Mouse (Mus musculus) heart, embryonic 16.5 days (tissue): ENCODE data around the gene Trim39. TPM values are rescaled to one million over a fixed set of nuclear protein-coding genes. Genes with fewer than 3 reads are reported as not detected.

Experiments
- ATAC-seq: fragments of 200-750 bp; cut with Nextera tagmentation; replicated peaks from 2 replicates; pipeline ENCODE4 v1.8.0; 2017; ENCODE audit warnings: moderate number of reproducible peaks; ENCODE audit not compliant: insufficient read depth, low FRiP score; ENCODE audit errors: extremely low read depth
- H3K27ac ChIP-seq: fragments of 300-500 bp; sonication (generic); 2 replicates; pipeline ENCODE4 v1.5.1; 2014; ENCODE audit warnings: mild to moderate bottlenecking, low read length, control low read depth, moderate library complexity
- H3K27me3 ChIP-seq: fragments of 300-500 bp; sonication (generic); 2 replicates; pipeline ENCODE4 v1.6.1; 2014; ENCODE audit warnings: low read length, mixed read lengths; ENCODE audit not compliant: control insufficient read depth, insufficient read depth
- H3K36me3 ChIP-seq: fragments of 300-500 bp; sonication (generic); 2 replicates; pipeline ENCODE4 v1.6.1; 2014; ENCODE audit not compliant: control insufficient read depth, insufficient read depth
- H3K4me1 ChIP-seq: fragments of 300-500 bp; sonication (generic); 2 replicates; pipeline ENCODE4 v1.6.1; 2014; ENCODE audit warnings: low read length, mixed read lengths; ENCODE audit not compliant: control insufficient read depth, insufficient read depth
- H3K4me2 ChIP-seq: fragments of 300-500 bp; sonication (generic); 2 replicates; pipeline ENCODE4 v1.6.1; 2014; ENCODE audit warnings: low read depth, mild to moderate bottlenecking, control low read depth, low read length
- H3K4me3 ChIP-seq: fragments of 300-500 bp; sonication (generic); 2 replicates; pipeline ENCODE4 v1.5.1; 2014; ENCODE audit warnings: mild to moderate bottlenecking, control low read depth, low read length
- H3K9ac ChIP-seq: fragments of 300-500 bp; sonication (generic); 2 replicates; pipeline ENCODE4 v1.6.1; 2014; ENCODE audit warnings: low read length, control low read depth
- H3K9me3 ChIP-seq: fragments of 300-500 bp; sonication (generic); replicated peaks from 2 replicates; pipeline ENCODE4 v1.6.1; 2016; ENCODE audit warnings: low read length; ENCODE audit not compliant: control insufficient read depth
- WGBS: fragments of 180-500 bp; shearing (Covaris S2); extraction: QIAGEN DNeasy Blood & Tissue Kit; methylation state at CpG from one replicate; pipeline ENCODE4 v1.1.7; 2014; 5-methylcytosine and 5-hydroxymethylcytosine counted together
- polyA plus RNA-seq: library from polyadenylated mRNA; unstranded; fragments of >200 nt; fragmentation: Nextera tagmentation; extraction: Ambion mirVana; gene quantifications from 2 replicates; pipeline ENCODE4 v1.2.1, GENCODE M21; 2015

Gene Trim39
- polyA plus RNA-seq, 1 experiment from 2014 or later: 10.7 TPM

DNA sequence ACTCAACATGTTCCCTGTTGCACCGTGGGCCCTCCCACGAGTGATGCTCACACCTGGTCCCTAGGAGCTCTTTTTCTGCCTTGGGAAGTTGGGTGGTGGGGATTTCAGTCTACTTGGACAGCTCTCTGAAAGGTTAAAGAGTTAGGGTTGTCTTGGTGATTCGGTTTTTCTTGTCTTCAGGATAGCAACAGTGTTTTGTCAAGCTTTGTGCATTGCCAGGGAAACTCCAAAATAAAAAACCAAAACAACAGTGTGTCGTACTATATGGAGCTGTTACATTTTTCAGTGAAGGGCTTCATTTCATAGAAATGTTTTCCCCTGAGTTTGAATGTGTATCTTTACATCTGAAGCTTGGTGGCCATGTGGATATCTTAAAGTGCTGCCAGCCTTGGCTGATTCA lies 2.7 kb upstream of the Trim39 start:
- H3K4me2 ChIP-seq: no peak overlapping the region
- ATAC-seq: no peak
- H3K36me3 ChIP-seq: peaks cover 11% of the 10 kb centered on the region; the same call in 1 of the 2 replicates
- no peaks in the 10 kb centered on the region for H3K27me3 ChIP-seq
- WGBS: 84% methylated on average over 4 of the region's 4 CpGs
- H3K4me1 ChIP-seq: peaks cover 21% of the 10 kb centered on the region
- H3K9ac ChIP-seq: no peak overlapping the region
- no peaks in the 10 kb centered on the region for H3K9me3 ChIP-seq
- H3K4me3 ChIP-seq: no peak overlapping the region
- H3K27ac ChIP-seq: no peak overlapping the region

DNA sequence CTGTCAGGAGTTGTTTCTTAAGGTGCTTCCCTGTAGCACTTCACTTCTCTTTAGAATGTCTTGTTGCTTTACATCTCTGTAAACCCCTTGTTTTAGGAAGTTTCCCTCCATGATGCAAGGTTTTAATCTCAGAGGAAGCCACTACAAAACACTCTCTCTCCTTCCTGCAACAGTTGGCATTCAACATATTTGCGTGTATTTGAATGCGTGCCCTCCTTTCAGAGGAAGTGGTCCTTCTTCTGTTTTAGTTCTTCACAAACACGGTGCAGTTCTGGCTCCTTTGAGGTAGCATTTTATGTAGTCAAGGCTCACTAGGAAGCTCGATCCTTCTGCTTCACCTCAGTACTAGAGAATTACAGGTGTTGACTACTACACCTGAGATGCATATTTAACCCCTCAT lies 1.7 kb upstream of the Trim39 start:
- Histone ChIP-seq H3K4me2 (no peak overlapping the region), H3K27ac (no peak overlapping the region)
- WGBS: 86% methylated on average over 4 of the region's 4 CpGs

DNA sequence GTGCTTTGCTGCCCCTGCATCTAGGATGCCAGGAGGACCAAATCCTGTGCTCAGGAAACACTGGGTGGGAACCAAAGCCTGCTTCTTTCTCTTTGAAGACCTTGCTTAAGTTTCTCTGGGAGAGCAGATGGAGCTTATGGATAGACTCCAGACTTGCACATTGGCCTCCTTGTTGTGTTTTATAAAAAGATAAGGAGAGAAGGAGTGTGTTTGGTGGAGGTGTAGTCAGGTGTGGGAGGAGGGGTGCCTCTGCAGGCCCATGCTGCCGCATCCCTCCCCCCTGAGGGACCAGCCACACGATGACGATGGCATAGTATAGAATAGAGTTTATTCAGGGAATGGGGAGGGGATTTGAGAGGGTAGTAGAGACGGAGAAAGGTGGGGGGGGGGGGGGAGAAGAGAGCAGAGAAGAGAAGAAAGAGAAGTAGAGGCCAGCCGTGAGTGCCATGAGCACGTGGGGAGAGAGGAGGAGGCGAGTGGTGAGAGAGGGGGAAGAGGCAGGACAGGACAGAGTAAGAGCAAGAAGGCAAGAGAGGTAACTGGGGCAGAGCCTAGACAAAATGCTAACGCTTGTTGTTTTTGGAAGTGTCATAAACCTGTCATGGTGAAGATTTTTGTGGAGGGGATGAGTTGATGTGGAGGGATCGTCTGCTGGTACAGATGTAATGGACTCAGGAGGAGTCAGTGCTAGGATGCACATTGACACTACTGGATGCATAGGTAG lies 758 bp upstream of the Trim39 start:
- H3K27ac ChIP-seq: no peak overlapping the region
- H3K27me3 ChIP-seq: no peaks in the 10 kb centered on the region
- 73% methylated on average over 9 of the region's 9 CpGs for WGBS
- H3K9me3 ChIP-seq: no peaks in the 10 kb centered on the region
- peak overlapping the region; percentile 88 for H3K4me3 ChIP-seq
- peak overlapping the region; percentile 97 for H3K9ac ChIP-seq
- peaks cover 21% of the 10 kb centered on the region for H3K4me1 ChIP-seq
- no peak for ATAC-seq
- peaks cover 12% of the 10 kb centered on the region for H3K36me3 ChIP-seq
- peak overlapping the region; percentile 90 for H3K4me2 ChIP-seq

More for the DNA sequence above, 1.7 kb upstream of the Trim39 start:
- no peaks in the 10 kb centered on the region for H3K27me3 ChIP-seq
- H3K9me3 ChIP-seq: no peaks in the 10 kb centered on the region
- H3K36me3 ChIP-seq: peaks cover 11% of the 10 kb centered on the region; the same call in 1 of the 2 replicates
- no peak overlapping the region for H3K4me3 ChIP-seq
- no peak for ATAC-seq
- no peak overlapping the region for H3K9ac ChIP-seq
- peaks cover 21% of the 10 kb centered on the region for H3K4me1 ChIP-seq

DNA sequence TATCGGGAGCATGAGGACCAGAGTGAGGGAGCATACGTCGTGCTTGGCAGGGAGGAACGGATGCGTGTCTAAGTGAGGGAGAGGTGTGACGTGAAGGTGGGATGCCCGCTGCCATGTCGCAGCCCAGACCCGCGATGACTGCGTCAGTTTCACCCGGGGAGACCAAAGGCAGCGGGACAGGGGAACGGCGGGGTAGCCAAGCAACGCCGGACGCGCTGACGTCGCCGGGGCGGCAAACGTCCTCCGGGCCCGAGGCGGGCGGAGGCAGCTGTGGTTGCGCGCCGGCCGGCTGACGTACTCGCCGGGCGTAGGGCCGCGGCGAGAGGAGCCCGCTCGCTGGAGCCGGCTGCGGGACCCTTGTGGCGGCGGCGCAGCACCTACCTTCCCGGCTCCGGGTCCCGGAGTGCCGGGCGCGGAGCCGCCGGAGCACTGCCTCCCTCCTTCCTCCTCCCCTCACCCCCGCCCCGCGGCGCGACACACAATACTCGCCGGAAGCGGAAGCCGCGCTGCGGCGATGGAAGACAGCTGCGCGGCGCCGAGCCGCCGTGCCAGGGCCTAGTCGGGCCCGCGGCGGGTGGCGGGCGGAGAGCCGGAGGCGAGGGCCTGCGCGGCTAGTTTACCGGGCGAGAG lies 976 bp downstream of the Trim39 start:
- H3K4me1 ChIP-seq: peaks cover 21% of the 10 kb centered on the region
- H3K4me2 ChIP-seq: peak overlapping the region; percentile 90
- WGBS: under 1% methylated on average over 84 of the region's 84 CpGs
- peak overlapping the region; percentile 97 for H3K9ac ChIP-seq
- H3K9me3 ChIP-seq: no peaks in the 10 kb centered on the region
- ATAC-seq: peak; percentile 89
- peak overlapping the region; percentile 86 for H3K27ac ChIP-seq
- peaks cover 18% of the 10 kb centered on the region for H3K36me3 ChIP-seq
- H3K27me3 ChIP-seq: no peaks in the 10 kb centered on the region
- peak overlapping the region; percentile 88 for H3K4me3 ChIP-seq

DNA sequence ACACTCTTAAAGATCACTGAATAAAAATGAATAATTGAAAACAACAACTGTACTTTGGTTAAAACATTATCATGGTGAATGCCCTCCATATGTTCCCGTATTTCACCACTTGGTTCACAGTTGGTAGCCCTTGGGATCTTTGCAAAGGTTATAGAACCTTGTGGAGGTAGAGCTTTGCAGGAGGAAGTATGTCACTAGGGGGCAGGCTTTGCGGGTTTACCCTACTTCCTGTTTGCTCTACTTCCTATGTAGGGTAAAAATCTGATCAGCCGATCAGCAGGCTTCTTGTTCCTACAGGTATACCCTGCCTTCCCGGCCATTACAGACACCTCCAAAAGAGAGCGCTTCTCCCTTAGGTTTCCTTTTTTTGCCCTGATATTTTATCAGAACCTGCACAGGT lies 6.2 kb downstream of the Trim39 start:
- no peak overlapping the region for H3K4me3 ChIP-seq
- no peak overlapping the region for H3K27ac ChIP-seq
- H3K9ac ChIP-seq: no peak overlapping the region
- no peak for ATAC-seq
- H3K27me3 ChIP-seq: no peaks in the 10 kb centered on the region
- H3K4me1 ChIP-seq: peaks cover 5% of the 10 kb centered on the region; the same call in 1 of the 2 replicates
- no peaks in the 10 kb centered on the region for H3K9me3 ChIP-seq
- H3K4me2 ChIP-seq: no peak overlapping the region
- H3K36me3 ChIP-seq: peaks cover 53% of the 10 kb centered on the region
- 74% methylated on average over 5 of the region's 5 CpGs for WGBS

DNA sequence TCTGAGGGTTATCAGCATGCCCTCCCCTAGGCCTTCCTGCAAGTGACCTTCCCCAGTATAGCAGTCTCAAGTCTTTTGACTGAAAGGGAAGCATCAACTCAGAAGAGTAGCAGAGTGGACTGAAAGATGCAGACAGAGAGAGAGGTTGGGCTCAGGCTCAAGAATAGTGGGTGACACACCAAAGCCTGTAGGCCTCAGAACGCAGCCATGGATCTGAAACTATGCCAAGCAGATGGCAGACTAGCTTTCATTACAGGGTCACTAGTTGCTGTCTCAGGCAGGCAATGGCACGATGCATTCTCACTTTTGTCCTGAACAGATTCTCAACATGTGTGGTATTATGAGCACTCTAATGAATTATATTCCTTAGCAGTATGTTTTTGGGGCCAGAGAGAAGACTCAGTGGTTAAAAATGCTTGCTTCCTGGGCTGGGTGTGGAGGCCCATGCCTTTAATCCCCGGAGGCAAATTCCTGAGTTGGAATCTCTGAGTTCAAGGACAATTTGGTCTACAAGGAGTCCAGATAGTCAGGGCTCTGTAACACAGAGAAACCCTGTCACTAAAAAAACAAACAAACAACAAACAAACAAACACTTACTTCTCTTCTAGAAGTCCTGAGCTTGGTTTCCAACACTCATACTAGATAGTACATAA lies 7.6 kb downstream of the Trim39 start:
- Histone ChIP-seq H3K9me3 (no peaks in the 10 kb centered on the region), H3K27me3 (no peaks in the 10 kb centered on the region), H3K4me2 (no peak overlapping the region), H3K36me3 (peaks cover 68% of the 10 kb centered on the region), H3K4me3 (no peak overlapping the region), H3K9ac (no peak overlapping the region), H3K4me1 (no peaks in the 10 kb centered on the region), H3K27ac (no peak overlapping the region)
- WGBS: 88% methylated on average over 3 of the region's 3 CpGs
- ATAC-seq: no peak

DNA sequence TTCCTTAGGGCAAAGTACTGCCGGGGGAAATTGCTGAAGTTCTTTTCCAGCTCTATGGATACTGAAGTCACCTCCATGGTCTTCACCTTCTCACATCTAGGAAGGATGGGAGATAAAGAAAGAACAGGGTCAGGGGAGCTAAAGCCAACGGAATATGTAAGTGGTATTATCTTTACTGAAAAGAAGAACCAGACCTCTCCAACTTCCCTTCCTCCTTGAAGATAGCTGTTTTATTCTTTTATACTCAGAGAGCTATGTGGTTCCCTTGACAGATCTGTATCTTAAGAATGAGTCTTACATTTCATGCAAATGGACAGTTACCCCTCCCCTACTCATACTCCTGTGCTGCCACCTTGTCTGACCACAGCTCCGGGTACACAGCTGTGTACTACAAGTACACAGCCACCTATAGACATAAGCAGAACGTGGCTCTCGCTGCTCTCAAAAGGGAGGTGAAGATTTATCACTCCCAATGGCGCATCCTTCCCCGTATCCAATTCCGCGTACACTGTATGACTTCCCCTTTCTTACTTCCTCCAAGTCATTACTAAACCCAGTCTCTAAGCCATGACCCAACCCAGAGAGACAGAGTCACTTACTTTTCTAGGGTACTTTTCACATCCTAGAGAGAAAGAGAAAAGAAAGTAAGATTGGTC lies 10.4 kb downstream of the Trim39 start:
- Histone ChIP-seq H3K9ac (no peak overlapping the region), H3K4me3 (no peak overlapping the region), H3K4me2 (no peak overlapping the region), H3K4me1 (0 out of 2 replicates have a peak, but pooled peaks cover 2% of the 10 kb centered on the region), H3K27ac (no peak overlapping the region), H3K36me3 (peaks cover 58% of the 10 kb centered on the region), H3K27me3 (no peaks in the 10 kb centered on the region), H3K9me3 (no peaks in the 10 kb centered on the region)
- no peak for ATAC-seq
- WGBS: 86% methylated on average over 9 of the region's 9 CpGs

DNA sequence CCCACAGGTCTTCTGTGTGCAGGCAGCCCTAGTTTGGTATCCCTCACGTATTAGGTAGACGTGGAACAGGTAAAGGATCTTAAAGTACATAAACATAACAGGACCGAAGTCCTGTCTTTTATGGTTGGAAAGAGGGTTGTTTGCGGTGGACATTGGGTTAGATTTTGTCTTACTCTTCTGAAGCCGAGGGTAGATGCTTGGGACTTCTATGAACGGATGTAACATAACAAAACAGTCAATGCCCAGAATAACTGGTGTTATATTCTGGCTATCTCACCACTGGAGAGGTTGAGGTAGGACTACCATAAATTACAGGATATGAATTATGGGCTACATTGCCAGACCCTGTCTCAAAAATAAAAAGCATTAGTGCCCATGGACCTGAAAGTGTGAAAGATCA lies 14.1 kb downstream of the Trim39 start, which contains the start of gene Rpp21:
Rpp21 (minus strand) TSS at position 101 of the 400 bp plus-strand sequence.
- Histone ChIP-seq H3K9ac (peak within 1 kb of the TSS; percentile 86), H3K36me3 (peaks cover 35% of the 10 kb centered on the region), H3K4me1 (0 out of 2 replicates have a peak, but pooled peaks cover 2% of the 10 kb centered on the region), H3K27me3 (no peaks in the 10 kb centered on the region), H3K27ac (peak within 1 kb of the TSS; percentile 85), H3K4me3 (peak within 1 kb of the TSS; percentile 76), H3K9me3 (no peaks in the 10 kb centered on the region), H3K4me2 (peak within 1 kb of the TSS; percentile 61)
- WGBS: 52% methylated on average over 6 of the region's 6 CpGs
- ATAC-seq: no peak
